Mouse (Mus musculus) ovary, adult 2 months (tissue): ENCODE measurements around the gene Btbd35f16. TPM values are rescaled to one million over a fixed set of nuclear protein-coding genes. Genes with fewer than 3 reads are reported as not detected.

Source experiments
- polyA plus RNA-seq: library from polyadenylated mRNA; depleted of rRNA; stranded (reverse); fragments of >200 nt; gene quantifications from 2 replicates; pipeline ENCODE4 v1.2.3, GENCODE M21; 2012; rRNA removed

Btbd35f16 gene
- not detected in 2 replicates for polyA plus RNA-seq

GRCm38 (mm10) chrX:3956902-3957301 lies at the start of gene Btbd35f16:
TSS of gene Btbd35f16 (minus strand) at chrX:3957002.

Other genes with a start within 250 kb of the Btbd35f16 start
- not detected in 2 replicates for gene Btbd35f10, start 204.1 kb downstream of the Btbd35f16 start, polyA plus RNA-seq
- gene Btbd35f3, start 80.7 kb upstream of the Btbd35f16 start, polyA plus RNA-seq, result not detected in 2 replicates
- not detected in 2 replicates for gene Btbd35f28, start 239.6 kb upstream of the Btbd35f16 start, polyA plus RNA-seq